Mouse (Mus musculus) liver, adult 2 months (tissue): ENCODE measurements around the gene Gm20388.

Experiments
- CTCF ChIP-seq: fragments of 200-500 bp; IDR thresholded peaks from 2 replicates; pipeline ENCODE4 v1.5.1; 2011; ENCODE audit warnings: low read depth, low read length, control low read depth
- POLR2A ChIP-seq: fragments of 200-500 bp; IDR thresholded peaks from 2 replicates; pipeline ENCODE4 v1.6.1; 2011; ENCODE audit warnings: low read length, control low read depth; ENCODE audit not compliant: insufficient read depth; ENCODE audit errors: extremely low read depth

GRCm38 (mm10) chr8:123404521-123404920 is 3493.9 kb downstream of the Gm20388 start:
- TF ChIP-seq CTCF, result no peak
- no peak for TF ChIP-seq POLR2A
